ENCODE assay signal across 11 mouse cellular contexts in genomic region chr2:156870519-156870918, GRCm38 (mm10). TPM values are rescaled to one million over a fixed set of nuclear protein-coding genes. Genes with fewer than 3 reads are reported as not detected.
DNase-seq lines count a peak whose midpoint lies in the region; ATAC-seq and TF ChIP-seq lines count a peak whose summit lies in the region.
"Had no signal": no experiment of that assay in that cellular context is flagged by ENCODE, and none has a peak within 500 bp of the region (broad histone marks: within the 10 kb centered on the region; RNA-seq: fewer than 3 reads in every experiment).

No protein-coding gene starts in this region.

- H3K9me3 ChIP-seq in midbrain, embryonic 11.5 days (ENCODE audit: control insufficient read depth, low read length), result no peaks in the 10 kb centered on the region
- no peaks in the 10 kb centered on the region for H3K9me3 ChIP-seq in forebrain, embryonic 12.5 days
- H3K9me3 ChIP-seq: forebrain, embryonic 13.5 days; hindbrain, embryonic 15.5 days; limb, embryonic 13.5 days had no signal

- no peak for ATAC-seq in midbrain, embryonic 11.5 days (ENCODE audit: low FRiP score)
- no peak for ATAC-seq in forebrain, embryonic 12.5 days (ENCODE audit: low FRiP score)
- ATAC-seq: forebrain, embryonic 13.5 days had no signal

- no peaks in the 10 kb centered on the region for H3K27me3 ChIP-seq in midbrain, embryonic 11.5 days (ENCODE audit: control insufficient read depth, insufficient read depth, low read length)
- no peaks in the 10 kb centered on the region for H3K27me3 ChIP-seq in forebrain, embryonic 12.5 days
- H3K27me3 ChIP-seq: forebrain, embryonic 13.5 days; hindbrain, embryonic 15.5 days; limb, embryonic 13.5 days had no signal

- no peak overlapping the region for H3K4me3 ChIP-seq in layer of hippocampus, adult 2 months
- no peak overlapping the region for H3K4me3 ChIP-seq in midbrain, embryonic 11.5 days (ENCODE audit: low read depth, low read length)
- no peak overlapping the region for H3K4me3 ChIP-seq in forebrain, embryonic 12.5 days (replicated peaks)
- H3K4me3 ChIP-seq: forebrain, embryonic 13.5 days; hindbrain, embryonic 15.5 days; limb, embryonic 13.5 days had no signal

- H3K4me2 ChIP-seq in midbrain, embryonic 11.5 days, result no peak overlapping the region
- H3K4me2 ChIP-seq in forebrain, embryonic 12.5 days, result no peak overlapping the region
- H3K4me2 ChIP-seq: forebrain, embryonic 13.5 days; hindbrain, embryonic 15.5 days; limb, embryonic 13.5 days had no signal

- DNase-seq in layer of hippocampus, adult 2 months (ENCODE audit: low spot score in 2 of 2), result peak in 1 of 2 experiments; percentile 32
- no peak for DNase-seq in layer of hippocampus, postnatal 14 days (ENCODE audit: low spot score in 2 of 2)
- peak; percentile 59 to 84 for DNase-seq in adrenal gland, adult (ENCODE audit: inconsistent age in 2 of 2, low spot score in 1 of 2)
- DNase-seq in c-Kit-positive CD71-positive TER-119-negative erythroid progenitor cells, embryonic 14.5 days (ENCODE audit: low read depth), result peak; percentile 56
- DNase-seq in kidney, postnatal 4 days, result peak; percentile 32 to 49
- DNase-seq in midbrain, embryonic 11.5 days (ENCODE audit: low spot score, missing footprints), result no peak
- no peak for DNase-seq in embryo, embryonic 10 days (ENCODE audit: low spot score)

- 86% methylated on average over 6 of the region's 6 CpGs for WGBS in midbrain, embryonic 11.5 days
- 63% methylated on average over 6 of the region's 6 CpGs for WGBS in forebrain, embryonic 12.5 days

- no peak overlapping the region for H3K9ac ChIP-seq in midbrain, embryonic 11.5 days (ENCODE audit: low read length)
- H3K9ac ChIP-seq in forebrain, embryonic 12.5 days, result no peak overlapping the region; the same call in 1 of the 2 replicates
- H3K9ac ChIP-seq: forebrain, embryonic 13.5 days; hindbrain, embryonic 15.5 days; limb, embryonic 13.5 days had no signal

- peaks cover 8% of the 10 kb centered on the region; the same call in 1 of the 2 replicates for H3K36me3 ChIP-seq in midbrain, embryonic 11.5 days (ENCODE audit: control insufficient read depth, insufficient read depth, low read length)
- H3K36me3 ChIP-seq in forebrain, embryonic 12.5 days (replicated peaks), result peaks cover 90% of the 10 kb centered on the region

- no peaks in the 10 kb centered on the region for H3K4me1 ChIP-seq in midbrain, embryonic 11.5 days (ENCODE audit: control insufficient read depth, insufficient read depth, low read length)
- peaks cover 1% of the 10 kb centered on the region; the same call in 1 of the 2 replicates for H3K4me1 ChIP-seq in forebrain, embryonic 12.5 days

- peak overlapping the region; percentile 39; the same call in 1 of the 2 replicates for H3K27ac ChIP-seq in layer of hippocampus, adult 2 months
- no peak overlapping the region for H3K27ac ChIP-seq in midbrain, embryonic 11.5 days (ENCODE audit: low read depth, low read length)
- H3K27ac ChIP-seq in forebrain, embryonic 12.5 days, result no peak overlapping the region
- H3K27ac ChIP-seq: forebrain, embryonic 13.5 days; hindbrain, embryonic 15.5 days; limb, embryonic 13.5 days had no signal

- no peak for TF ChIP-seq CTCF in layer of hippocampus, adult 2 months (conservative IDR thresholded peaks at IDR 0.05)

RNA-seq across cellular contexts. Expression of gene Rab5if, which starts 7.6 kb away (rescaled TPM):
- total RNA-seq in layer of hippocampus, adult 2 months (2021), result 10 to 100 TPM; 89.3 to 92.1 TPM
- total RNA-seq in layer of hippocampus, postnatal 14 days (2021), result 100 to 1,000 TPM; 108 to 114 TPM
- 196 and 205 TPM in 2 replicates for polyA plus RNA-seq in midbrain, embryonic 11.5 days (2014; fragmentation: Nextera tagmentation; extraction: Ambion mirVana)
- 170 and 173 TPM in 2 replicates for polyA plus RNA-seq in forebrain, embryonic 12.5 days (2016; fragmentation: Nextera tagmentation; extraction: Ambion mirVana)

RNA-seq across cellular contexts. Expression of gene 4930518I15Rik, which starts 12.8 kb away (rescaled TPM):
- total RNA-seq in layer of hippocampus, adult 2 months (2021), result 1 to 10 TPM; 3.4 to 4.7 TPM
- 1 to 10 TPM; 3.4 to 3.5 TPM for total RNA-seq in layer of hippocampus, postnatal 14 days (2021)
- 4.7 TPM in 2 replicates for polyA plus RNA-seq in midbrain, embryonic 11.5 days (2014; fragmentation: Nextera tagmentation; extraction: Ambion mirVana)
- polyA plus RNA-seq in forebrain, embryonic 12.5 days (2016; fragmentation: Nextera tagmentation; extraction: Ambion mirVana), result 8.6 and 11.8 TPM in 2 replicates

RNA-seq across cellular contexts. Expression of gene Sla2, which starts 16.5 kb away (rescaled TPM):
- under 1 TPM; 0.31 to 0.34 TPM for total RNA-seq in layer of hippocampus, adult 2 months (2021)
- under 1 TPM; 0.19 to 0.30 TPM for total RNA-seq in layer of hippocampus, postnatal 14 days (2021)
- 0.36 and 0.56 TPM in 2 replicates for polyA plus RNA-seq in midbrain, embryonic 11.5 days (2014; fragmentation: Nextera tagmentation; extraction: Ambion mirVana)
- 0.17 and 0.23 TPM in 2 replicates for polyA plus RNA-seq in forebrain, embryonic 12.5 days (2016; fragmentation: Nextera tagmentation; extraction: Ambion mirVana)

RNA-seq across cellular contexts. Expression of gene Tgif2, which starts 30.7 kb away (rescaled TPM):
- total RNA-seq in layer of hippocampus, adult 2 months (2021), result 1 to 10 TPM in 1 of 2 experiments, under 1 TPM in 1; 0.77 to 1.4 TPM
- total RNA-seq in layer of hippocampus, postnatal 14 days (2021), result 1 to 10 TPM; 2.7 to 3.0 TPM
- polyA plus RNA-seq in midbrain, embryonic 11.5 days (2014; fragmentation: Nextera tagmentation; extraction: Ambion mirVana), result 81.2 and 88.6 TPM in 2 replicates
- polyA plus RNA-seq in forebrain, embryonic 12.5 days (2016; fragmentation: Nextera tagmentation; extraction: Ambion mirVana), result 88.3 and 89.3 TPM in 2 replicates

Comparison
In these comparisons a context has a peak if more than half of its experiments do, and no peak if none do; other contexts are left out.
1. DNase-seq: peak in adrenal gland, adult (2 of 2), c-Kit-positive CD71-positive TER-119-negative erythroid progenitor cells, embryonic 14.5 days (single experiment) and kidney, postnatal 4 days (2 of 2); none in layer of hippocampus, postnatal 14 days (0 of 2), midbrain, embryonic 11.5 days (single experiment) and embryo, embryonic 10 days (single experiment).